Mouse (Mus musculus) neural tube, embryonic 15.5 days (tissue): ENCODE results near the gene Taf1b. TPM values are rescaled to one million over a fixed set of nuclear protein-coding genes. Genes with fewer than 3 reads are reported as not detected.

Source experiments
- ATAC-seq: fragments of 200-750 bp; cut with Nextera tagmentation; 2 replicates; pipeline ENCODE4 v1.8.0; 2017; ENCODE audit warnings: mild to moderate bottlenecking, moderate TSS enrichment, moderate library complexity; ENCODE audit not compliant: low FRiP score
- H3K27ac ChIP-seq: fragments of 300-500 bp; sonication (generic); replicated peaks from 2 replicates; pipeline ENCODE4 v1.5.1; 2015; ENCODE audit warnings: mild to moderate bottlenecking, inconsistent platforms
- H3K27me3 ChIP-seq: fragments of 300-500 bp; sonication (generic); replicated peaks from 2 replicates; pipeline ENCODE4 v1.6.1; 2015; ENCODE audit warnings: inconsistent platforms
- H3K36me3 ChIP-seq: fragments of 300-500 bp; sonication (generic); 2 replicates; pipeline ENCODE4 v1.6.1; 2015; ENCODE audit warnings: inconsistent platforms
- H3K4me1 ChIP-seq: fragments of 300-500 bp; sonication (generic); 2 replicates; pipeline ENCODE4 v1.6.1; 2015; ENCODE audit warnings: inconsistent platforms
- H3K4me2 ChIP-seq: fragments of 300-500 bp; sonication (generic); 2 replicates; pipeline ENCODE4 v1.6.1; 2015; ENCODE audit warnings: inconsistent platforms, mild to moderate bottlenecking, moderate library complexity
- H3K4me3 ChIP-seq: fragments of 300-500 bp; sonication (generic); replicated peaks from 2 replicates; pipeline ENCODE4 v1.5.1; 2015; ENCODE audit warnings: mild to moderate bottlenecking, inconsistent platforms
- H3K9ac ChIP-seq: fragments of 300-500 bp; sonication (generic); replicated peaks from 2 replicates; pipeline ENCODE4 v1.6.1; 2015; ENCODE audit warnings: mild to moderate bottlenecking, inconsistent platforms
- H3K9me3 ChIP-seq: fragments of 300-500 bp; sonication (generic); replicated peaks from 2 replicates; pipeline ENCODE4 v1.6.1; 2016; ENCODE audit warnings: inconsistent platforms
- WGBS: fragments of 180-500 bp; shearing (Covaris S2); methylation state at CpG from one replicate; pipeline ENCODE4 v1.1.7; 2015; ENCODE audit warnings: mixed read lengths; 5-methylcytosine and 5-hydroxymethylcytosine counted together
- polyA plus RNA-seq: library from polyadenylated mRNA; unstranded; fragments of >200 nt; fragmentation: Nextera tagmentation; extraction: Ambion mirVana; gene quantifications from 2 replicates; pipeline ENCODE4 v1.2.1, GENCODE M21; 2015

Gene Taf1b
- polyA plus RNA-seq, 1 experiment from 2014 or later, result 32.5 TPM

- H3K27me3 ChIP-seq, result no peaks in the 10 kb centered on the region
- no peaks in the 10 kb centered on the region for H3K9me3 ChIP-seq
- ATAC-seq, result no peak
- 84% methylated on average over 8 of the region's 8 CpGs for WGBS
- no peak overlapping the region for H3K4me2 ChIP-seq
- H3K4me1 ChIP-seq, result no peaks in the 10 kb centered on the region
- H3K27ac ChIP-seq, result no peak overlapping the region
- no peaks in the 10 kb centered on the region for H3K36me3 ChIP-seq
- H3K9ac ChIP-seq, result no peak overlapping the region
- H3K4me3 ChIP-seq, result no peak overlapping the region
These were observed 86.7 kb downstream of the Taf1b start for GRCm38 (mm10) chr12:24584835-24585234.

DNA sequence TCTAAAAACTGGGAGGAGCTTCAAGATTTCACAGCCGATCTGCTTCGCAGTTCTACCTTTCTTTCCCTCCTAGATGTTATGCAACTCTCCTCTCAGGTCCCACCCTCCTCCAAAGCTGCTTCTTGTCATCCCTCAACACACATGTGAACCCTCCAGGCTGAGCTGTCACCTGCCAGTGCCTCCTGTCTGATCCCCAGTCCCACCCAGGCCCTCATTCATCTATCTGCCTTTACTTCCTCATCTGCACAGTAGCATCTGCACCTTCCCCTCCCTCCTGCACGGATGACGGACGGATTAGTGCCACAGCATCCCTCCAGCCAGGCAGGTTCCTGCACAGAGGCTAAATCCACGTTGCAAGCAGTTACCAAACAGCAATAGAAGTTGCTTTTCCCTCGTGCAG is 88.0 kb downstream of the Taf1b start:
- H3K9ac ChIP-seq, result no peak overlapping the region
- no peak for ATAC-seq
- H3K4me2 ChIP-seq, result no peak overlapping the region
- no peaks in the 10 kb centered on the region for H3K4me1 ChIP-seq
- no peaks in the 10 kb centered on the region for H3K27me3 ChIP-seq
- no peaks in the 10 kb centered on the region for H3K36me3 ChIP-seq
- H3K9me3 ChIP-seq, result no peaks in the 10 kb centered on the region
- H3K4me3 ChIP-seq, result no peak overlapping the region
- no peak overlapping the region for H3K27ac ChIP-seq
- 74% methylated on average over 7 of the region's 7 CpGs for WGBS

GRCm38 (mm10) chr12:24590371-24590770 is 92.2 kb downstream of the Taf1b start:
- H3K36me3 ChIP-seq, result no peaks in the 10 kb centered on the region
- peaks cover 5% of the 10 kb centered on the region; the same call in 1 of the 2 replicates for H3K4me1 ChIP-seq
- no peak overlapping the region for H3K27ac ChIP-seq
- no peaks in the 10 kb centered on the region for H3K27me3 ChIP-seq
- H3K9me3 ChIP-seq, result no peaks in the 10 kb centered on the region
- H3K9ac ChIP-seq, result no peak overlapping the region
- no peak overlapping the region for H3K4me3 ChIP-seq
- no peak overlapping the region for H3K4me2 ChIP-seq
- 77% methylated on average over 7 of the region's 7 CpGs for WGBS
- no peak for ATAC-seq

GRCm38 (mm10) chr12:24592055-24592454 is 93.9 kb downstream of the Taf1b start:
- Histone ChIP-seq H3K9ac (no peak overlapping the region), H3K36me3 (no peaks in the 10 kb centered on the region), H3K9me3 (no peaks in the 10 kb centered on the region), H3K4me2 (no peak overlapping the region), H3K27ac (no peak overlapping the region), H3K4me3 (no peak overlapping the region), H3K4me1 (peaks cover 5% of the 10 kb centered on the region; the same call in 1 of the 2 replicates), H3K27me3 (no peaks in the 10 kb centered on the region)
- 81% methylated on average over 9 of the region's 9 CpGs for WGBS
- no peak for ATAC-seq

DNA sequence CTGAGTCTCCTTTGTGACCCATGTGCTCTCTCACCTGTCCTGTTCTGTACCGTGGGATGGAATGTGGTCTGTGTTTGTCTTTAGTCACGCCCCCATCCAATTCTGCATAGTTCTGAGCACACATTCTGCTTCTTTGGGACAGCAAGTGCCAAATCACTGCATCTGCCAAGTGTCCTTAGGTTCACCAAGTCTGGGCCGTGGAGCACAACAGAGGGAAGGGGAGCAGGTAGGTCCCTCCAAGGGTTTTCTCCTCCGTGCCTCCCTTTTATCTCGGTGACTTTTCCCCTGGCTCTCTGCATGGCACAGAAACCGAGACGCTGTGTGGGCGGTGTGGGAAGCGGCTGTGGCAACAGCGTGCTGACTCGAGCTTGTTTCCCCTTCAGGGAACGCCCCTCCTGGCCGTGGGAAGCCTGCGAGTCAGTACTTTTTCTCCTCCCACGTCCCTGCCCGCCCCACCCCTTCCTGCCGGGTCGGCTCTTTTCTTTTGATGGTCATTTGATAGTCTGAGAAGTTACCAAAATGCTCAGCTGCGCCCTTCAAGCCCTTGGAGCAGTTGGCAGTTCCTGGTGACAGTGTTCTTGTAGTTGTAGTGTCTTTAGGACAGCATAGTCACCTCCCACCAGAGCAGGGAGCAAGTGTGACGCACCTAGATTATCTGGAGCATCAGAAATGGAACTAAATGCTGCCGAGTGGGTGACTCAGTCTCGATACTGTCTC is 95.0 kb downstream of the Taf1b start:
- peak overlapping the region; percentile 47 for H3K4me2 ChIP-seq
- WGBS, result 16% methylated on average over 22 of the region's 22 CpGs
- H3K4me1 ChIP-seq, result peaks cover 5% of the 10 kb centered on the region; the same call in 1 of the 2 replicates
- no peak overlapping the region for H3K9ac ChIP-seq
- H3K36me3 ChIP-seq, result no peaks in the 10 kb centered on the region
- H3K4me3 ChIP-seq, result no peak overlapping the region
- H3K27me3 ChIP-seq, result no peaks in the 10 kb centered on the region
- no peak for ATAC-seq
- H3K9me3 ChIP-seq, result no peaks in the 10 kb centered on the region
- no peak overlapping the region for H3K27ac ChIP-seq

DNA sequence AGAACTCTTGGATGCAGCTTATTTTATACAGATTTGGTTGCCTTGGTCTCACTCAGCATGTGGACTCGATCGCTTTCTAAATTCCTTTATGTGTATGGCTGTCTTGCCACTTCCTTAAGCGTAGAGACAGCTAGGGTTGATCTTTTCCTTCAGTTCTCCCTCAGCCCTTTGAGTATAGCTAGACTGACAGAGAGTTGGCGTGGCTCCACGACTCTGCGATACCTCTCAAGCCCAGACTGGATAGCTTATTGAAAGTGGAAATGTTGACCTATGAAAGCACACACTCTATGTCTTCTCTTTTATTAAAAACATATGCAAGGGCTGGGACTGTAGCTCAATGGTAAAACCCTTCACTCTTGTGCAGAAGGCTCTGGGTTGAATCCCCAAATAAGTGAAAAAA is 99.2 kb downstream of the Taf1b start:
- no peaks in the 10 kb centered on the region for H3K9me3 ChIP-seq
- no peaks in the 10 kb centered on the region for H3K27me3 ChIP-seq
- H3K4me3 ChIP-seq, result no peak overlapping the region
- H3K27ac ChIP-seq, result no peak overlapping the region
- no peak overlapping the region for H3K9ac ChIP-seq
- no peak for ATAC-seq
- peaks cover 5% of the 10 kb centered on the region; the same call in 1 of the 2 replicates for H3K4me1 ChIP-seq
- H3K4me2 ChIP-seq, result no peak overlapping the region
- WGBS, result 92% methylated on average over 6 of the region's 6 CpGs
- H3K36me3 ChIP-seq, result no peaks in the 10 kb centered on the region

DNA sequence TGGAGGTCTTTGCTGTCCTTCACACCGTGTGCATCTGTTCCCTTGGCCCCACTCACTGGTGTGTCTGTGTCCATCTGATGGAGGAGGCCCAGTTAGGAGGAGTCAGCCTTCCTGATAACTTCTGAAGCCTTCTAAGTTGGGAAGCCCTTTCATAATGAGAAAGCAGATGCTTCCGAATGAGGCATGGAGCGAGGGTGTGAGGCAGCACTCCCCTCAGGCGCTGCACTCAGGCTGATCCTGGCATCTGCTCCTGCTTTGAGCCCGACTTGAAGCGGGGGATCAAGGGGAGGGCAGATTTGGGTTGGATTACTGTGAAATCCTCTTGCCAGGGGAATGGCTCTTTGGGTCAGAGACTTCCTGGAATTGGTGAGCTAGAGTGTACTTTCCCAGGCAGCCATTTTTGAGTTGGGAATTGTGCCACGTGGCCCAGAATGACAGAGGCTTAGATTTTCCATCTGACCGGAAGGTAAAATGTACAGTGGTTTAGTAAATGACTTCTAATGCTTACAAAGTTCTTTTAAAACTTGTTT is 101.3 kb downstream of the Taf1b start:
- ATAC-seq, result no peak
- no peaks in the 10 kb centered on the region for H3K27me3 ChIP-seq
- H3K36me3 ChIP-seq, result no peaks in the 10 kb centered on the region
- H3K4me3 ChIP-seq, result no peak overlapping the region
- no peak overlapping the region for H3K9ac ChIP-seq
- H3K4me2 ChIP-seq, result no peak overlapping the region
- no peak overlapping the region for H3K27ac ChIP-seq
- H3K4me1 ChIP-seq, result no peaks in the 10 kb centered on the region
- WGBS, result 77% methylated on average over 8 of the region's 8 CpGs
- no peaks in the 10 kb centered on the region for H3K9me3 ChIP-seq

DNA sequence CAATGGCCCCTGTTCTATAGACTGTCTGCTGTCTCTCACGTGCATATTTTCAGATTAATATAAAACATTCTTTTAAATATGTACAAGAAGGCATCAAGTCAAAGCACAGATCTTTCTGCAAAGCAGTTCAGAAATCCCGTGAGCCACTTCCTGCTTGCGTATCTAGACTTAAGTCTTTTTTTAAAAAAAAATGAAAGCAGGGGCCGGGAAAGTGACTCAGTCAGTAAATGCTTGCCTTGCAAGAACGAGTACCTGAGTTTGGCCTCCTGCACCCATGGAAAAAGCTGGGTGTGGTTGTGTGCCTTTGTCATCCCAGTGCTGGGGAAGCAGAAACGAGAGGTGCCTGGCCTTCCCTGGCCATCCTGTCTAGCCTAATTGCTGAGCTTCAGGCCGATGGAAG is 101.9 kb downstream of the Taf1b start:
- Histone ChIP-seq H3K36me3 (no peaks in the 10 kb centered on the region), H3K27me3 (no peaks in the 10 kb centered on the region), H3K27ac (no peak overlapping the region), H3K9me3 (no peaks in the 10 kb centered on the region), H3K9ac (no peak overlapping the region), H3K4me1 (no peaks in the 10 kb centered on the region), H3K4me3 (no peak overlapping the region), H3K4me2 (no peak overlapping the region)
- no peak for ATAC-seq
- WGBS, result 89% methylated on average over 7 of the region's 7 CpGs

- ATAC-seq, result peak; percentile 78
- Histone ChIP-seq H3K4me1 (no peaks in the 10 kb centered on the region), H3K27ac (no peak overlapping the region), H3K27me3 (no peaks in the 10 kb centered on the region), H3K9ac (no peak overlapping the region), H3K36me3 (no peaks in the 10 kb centered on the region), H3K4me3 (no peak overlapping the region), H3K9me3 (no peaks in the 10 kb centered on the region), H3K4me2 (no peak overlapping the region)
- WGBS, result 3% methylated on average over 9 of the region's 9 CpGs
These were observed 102.6 kb downstream of the Taf1b start for GRCm38 (mm10) chr12:24600806-24601205.

- Histone ChIP-seq H3K27me3 (no peaks in the 10 kb centered on the region), H3K36me3 (no peaks in the 10 kb centered on the region), H3K9ac (no peak overlapping the region), H3K4me3 (no peak overlapping the region), H3K9me3 (no peaks in the 10 kb centered on the region), H3K27ac (no peak overlapping the region), H3K4me1 (no peaks in the 10 kb centered on the region), H3K4me2 (no peak overlapping the region)
- ATAC-seq, result no peak
- 41% methylated on average over 2 of the region's 2 CpGs for WGBS
These were observed 105.1 kb downstream of the Taf1b start for GRCm38 (mm10) chr12:24603266-24603665.

- WGBS, result 64% methylated on average over 10 of the region's 10 CpGs
These were observed 108.0 kb downstream of the Taf1b start for GRCm38 (mm10) chr12:24606166-24606565.

More at GRCm38 (mm10) chr12:24606166-24606565, 108.0 kb downstream of the Taf1b start:
- Histone ChIP-seq H3K9me3 (no peaks in the 10 kb centered on the region), H3K36me3 (no peaks in the 10 kb centered on the region), H3K4me3 (no peak overlapping the region), H3K27me3 (no peaks in the 10 kb centered on the region), H3K9ac (no peak overlapping the region), H3K4me2 (no peak overlapping the region), H3K27ac (no peak overlapping the region), H3K4me1 (no peaks in the 10 kb centered on the region)
- ATAC-seq, result no peak
